Mouse (Mus musculus): ENCODE data around the gene Zfp27.

DNA sequence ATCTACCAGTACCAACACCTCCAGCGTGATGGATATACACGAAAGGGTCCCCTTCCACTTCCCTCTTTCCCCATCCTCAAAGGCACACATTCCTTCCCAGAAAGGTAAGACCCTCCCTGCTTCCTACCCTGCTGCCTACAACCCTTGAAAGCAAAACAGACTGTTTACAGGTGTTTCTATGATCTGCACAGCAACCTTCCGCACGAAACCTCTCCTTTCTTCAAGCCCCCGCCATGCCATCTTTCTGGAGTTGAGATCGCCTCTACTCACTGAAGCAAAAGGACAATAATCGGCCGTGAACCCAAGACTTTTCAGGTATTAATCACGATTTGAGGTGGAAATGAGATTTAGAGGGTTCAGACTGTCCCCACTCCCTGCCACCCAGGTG, 53.5 kb downstream of the Zfp27 start:
- no peak for TF ChIP-seq CTCF (IDR thresholded peaks at IDR 0.05; ENCODE audit: low read depth, low read length)
- TF ChIP-seq POLR2AphosphoS5 (IDR thresholded peaks at IDR 0.05; ENCODE audit: insufficient replicate concordance, low read depth, low read length), result no peak
- TF ChIP-seq GATA1 (IDR thresholded peaks at IDR 0.05; ENCODE audit: borderline replicate concordance, low read length), result no peak
